Mouse (Mus musculus) T-helper 17 cell (primary cell): ENCODE measurements at regions not wholly inside any gene's neighbourhood (a gene's known extent, or its start where the extent isn't known, plus 50 kb on each side); places are given as distances from the start of the nearest gene placed in this dataset.

Experiments
- in situ Hi-C, 2 experiments: fragments of 300-600 bp; cut with MboI, MseI; formaldehyde crosslinking; loops; 1 replicate in 1 of 2; 2 replicates in 1 of 2; pipeline ENCODE4 v1.15.1; 2025; ENCODE audit warnings: high pct_unique_total_duplicates in 2 of 2

- in situ Hi-C loops = no loop called here
Measured at GRCm38 (mm10) chr14:46596696-46597359, 163.5 kb upstream of the Cdkn3 start.

GRCm38 (mm10) chr14:46594151-46594550 is 166.2 kb upstream of the Cdkn3 start:
- in situ Hi-C loops = no loop called here

GRCm38 (mm10) chr14:46591753-46592359 is 168.5 kb upstream of the Cdkn3 start:
- in situ Hi-C loops = no loop called here

GRCm38 (mm10) chr14:46591211-46591610 is 169.1 kb upstream of the Cdkn3 start:
- in situ Hi-C loops = no loop called here

GRCm38 (mm10) chr14:46586093-46586492 is 174.2 kb upstream of the Cdkn3 start:
- in situ Hi-C loops = loop anchor here in 1 of 2 experiments (10.0 kb wide), 1 partner anchor 619 kb away; no protein-coding TSS in a partner anchor

- in situ Hi-C loops = loop anchor here in 1 of 2 experiments (10.0 kb wide), 1 partner anchor 1424 kb away; no protein-coding TSS in a partner anchor
Measured at GRCm38 (mm10) chr14:46578051-46579000, 182.0 kb upstream of the Cdkn3 start.

- in situ Hi-C loops = loop anchor here in 1 of 2 experiments (10.0 kb wide), 1 partner anchor 1421 kb away; no protein-coding TSS in a partner anchor
Measured at GRCm38 (mm10) chr14:46575889-46576288, 184.5 kb upstream of the Cdkn3 start.

- in situ Hi-C loops = loop anchor here in 1 of 2 experiments (10.0 kb wide), 1 partner anchor 1421 kb away; no protein-coding TSS in a partner anchor
Measured at GRCm38 (mm10) chr14:46575414-46575813, 184.9 kb upstream of the Cdkn3 start.

- in situ Hi-C loops = loop anchor here in 1 of 2 experiments (10.0 kb wide), 1 partner anchor 1419 kb away; no protein-coding TSS in a partner anchor
Measured at GRCm38 (mm10) chr14:46573401-46573800, 182.9 kb upstream of the Bmp4 start.

GRCm38 (mm10) chr14:46572972-46573371 is 182.5 kb upstream of the Bmp4 start:
- in situ Hi-C loops = loop anchor here in 1 of 2 experiments (10.0 kb wide), 1 partner anchor 1418 kb away; no protein-coding TSS in a partner anchor

- in situ Hi-C loops = loop anchor here in 1 of 2 experiments (10.0 kb wide), 1 partner anchor 1417 kb away; no protein-coding TSS in a partner anchor
Measured at GRCm38 (mm10) chr14:46571841-46572240, 181.4 kb upstream of the Bmp4 start.

GRCm38 (mm10) chr14:46569273-46569672 is 178.8 kb upstream of the Bmp4 start:
- in situ Hi-C loops = no loop called here

- in situ Hi-C loops = no loop called here
Measured at GRCm38 (mm10) chr14:46567411-46567780, 176.9 kb upstream of the Bmp4 start.

- in situ Hi-C loops = no loop called here
Measured at GRCm38 (mm10) chr14:46566681-46567410, 176.4 kb upstream of the Bmp4 start.

GRCm38 (mm10) chr14:46564998-46565397 is 174.5 kb upstream of the Bmp4 start:
- in situ Hi-C loops = no loop called here

GRCm38 (mm10) chr14:46562016-46562415 is 171.5 kb upstream of the Bmp4 start:
- in situ Hi-C loops = no loop called here

- in situ Hi-C loops = no loop called here
Measured at GRCm38 (mm10) chr14:46553239-46553638, 162.8 kb upstream of the Bmp4 start.

GRCm38 (mm10) chr14:46546146-46546545 is 155.7 kb upstream of the Bmp4 start:
- in situ Hi-C loops = no loop called here

GRCm38 (mm10) chr14:46539466-46540187 is 149.2 kb upstream of the Bmp4 start:
- in situ Hi-C loops = no loop called here
